Mouse (Mus musculus) liver, embryonic 11.5 days (tissue): ENCODE data around the gene Lalba. TPM values are rescaled to one million over a fixed set of nuclear protein-coding genes. Genes with fewer than 3 reads are reported as not detected.
"Not testable (repeated sequence)": the region's sequence is repeated elsewhere in the genome, so short reads cannot be mapped to it uniquely, and the experiment has no call there.

Experiments
- ATAC-seq: fragments of 200-750 bp; cut with Nextera tagmentation; replicated peaks from 2 replicates; pipeline ENCODE4 v1.8.0; 2017; ENCODE audit warnings: moderate number of reproducible peaks, mild to moderate bottlenecking, moderate TSS enrichment, moderate library complexity; ENCODE audit not compliant: low FRiP score
- DNase-seq: peaks from one replicate; pipeline ENCODE4 v3.0.0-alpha.2; 2017; ENCODE audit warnings: low spot score
- H3K27ac ChIP-seq: fragments of 300-500 bp; sonication (generic); 2 replicates; pipeline ENCODE4 v1.5.1; 2014; ENCODE audit warnings: mild to moderate bottlenecking, low read depth, low read length, control low read depth
- H3K27me3 ChIP-seq: fragments of 300-500 bp; sonication (generic); replicated peaks from 2 replicates; pipeline ENCODE4 v1.6.1; 2014; ENCODE audit warnings: low read length, mixed read lengths; ENCODE audit not compliant: control insufficient read depth, insufficient read depth
- H3K36me3 ChIP-seq: fragments of 300-500 bp; sonication (generic); 2 replicates; pipeline ENCODE4 v1.6.1; 2014; ENCODE audit warnings: mild to moderate bottlenecking, low read length, moderate library complexity, mixed read lengths; ENCODE audit not compliant: control insufficient read depth, insufficient read depth
- H3K4me1 ChIP-seq: fragments of 300-500 bp; sonication (generic); replicated peaks from 2 replicates; pipeline ENCODE4 v1.6.1; 2014; ENCODE audit warnings: low read length, mixed read lengths; ENCODE audit not compliant: control insufficient read depth, insufficient read depth
- H3K4me2 ChIP-seq: fragments of 300-500 bp; sonication (generic); 2 replicates; pipeline ENCODE4 v1.6.1; 2014; ENCODE audit warnings: mild to moderate bottlenecking, control low read depth, moderate library complexity
- H3K4me3 ChIP-seq: fragments of 300-500 bp; sonication (generic); 2 replicates; pipeline ENCODE4 v1.5.1; 2014; ENCODE audit warnings: low read depth, low read length, control low read depth
- H3K9ac ChIP-seq: fragments of 300-500 bp; sonication (generic); 2 replicates; pipeline ENCODE4 v1.6.1; 2014; ENCODE audit warnings: low read depth, low read length, control low read depth
- H3K9me3 ChIP-seq: fragments of 300-500 bp; sonication (generic); 2 replicates; pipeline ENCODE4 v1.6.1; 2016; ENCODE audit warnings: low read length, inconsistent platforms, mixed read lengths; ENCODE audit not compliant: control insufficient read depth
- WGBS: fragments of 180-500 bp; shearing (Covaris S2); extraction: QIAGEN DNeasy Blood & Tissue Kit; methylation state at CpG from one replicate; pipeline ENCODE4 v1.1.7; 2014; 5-methylcytosine and 5-hydroxymethylcytosine counted together
- polyA plus RNA-seq: library from polyadenylated mRNA; unstranded; fragments of >200 nt; fragmentation: Nextera tagmentation; extraction: Ambion mirVana; gene quantifications from 2 replicates; pipeline ENCODE4 v1.2.1, GENCODE M21; 2014

The Lalba gene
- polyA plus RNA-seq, 1 experiment from 2014 or later: not detected

GRCm38 (mm10) chr15:98514146-98514545, 31.6 kb upstream of the Lalba start:
- H3K9me3 ChIP-seq: no peaks in the 10 kb centered on the region
- no peak overlapping the region for H3K9ac ChIP-seq
- H3K4me2 ChIP-seq: no peak overlapping the region
- WGBS: 45% methylated on average over 8 of the region's 8 CpGs
- H3K36me3 ChIP-seq: peaks cover 8% of the 10 kb centered on the region; the same call in 1 of the 2 replicates
- no peak overlapping the region for H3K4me3 ChIP-seq
- no peaks in the 10 kb centered on the region for H3K27me3 ChIP-seq
- no peak for DNase-seq
- H3K4me1 ChIP-seq: peaks cover 6% of the 10 kb centered on the region; the same call in 1 of the 2 replicates
- no peak for ATAC-seq
- no peak overlapping the region for H3K27ac ChIP-seq

GRCm38 (mm10) chr15:98513676-98514075, 31.2 kb upstream of the Lalba start:
- not testable (repeated sequence) for H3K27ac ChIP-seq, H3K4me2 ChIP-seq, ATAC-seq, H3K36me3 ChIP-seq, H3K9me3 ChIP-seq, H3K4me3 ChIP-seq, H3K9ac ChIP-seq, H3K4me1 ChIP-seq, DNase-seq, H3K27me3 ChIP-seq
- WGBS: 59% methylated on average over 3 of the region's 3 CpGs

GRCm38 (mm10) chr15:98512799-98513321, 30.3 kb upstream of the Lalba start:
- H3K4me3 ChIP-seq: no peak overlapping the region
- no peaks in the 10 kb centered on the region for H3K27me3 ChIP-seq
- H3K27ac ChIP-seq: no peak overlapping the region
- no peak overlapping the region for H3K9ac ChIP-seq
- no peak overlapping the region for H3K4me2 ChIP-seq
- H3K4me1 ChIP-seq: peaks cover 6% of the 10 kb centered on the region; the same call in 1 of the 2 replicates
- DNase-seq: no peak
- peaks cover 4% of the 10 kb centered on the region; the same call in 1 of the 2 replicates for H3K36me3 ChIP-seq
- 60% methylated on average over 17 of the region's 17 CpGs for WGBS
- ATAC-seq: no peak
- H3K9me3 ChIP-seq: no peaks in the 10 kb centered on the region

GRCm38 (mm10) chr15:98512232-98512631, 29.7 kb upstream of the Lalba start:
- Histone ChIP-seq H3K4me3 (no peak overlapping the region), H3K27ac (no peak overlapping the region), H3K9ac (no peak overlapping the region), H3K4me2 (no peak overlapping the region), H3K27me3 (no peaks in the 10 kb centered on the region), H3K36me3 (no peaks in the 10 kb centered on the region), H3K9me3 (no peaks in the 10 kb centered on the region), H3K4me1 (peaks cover 6% of the 10 kb centered on the region; the same call in 1 of the 2 replicates)
- no peak for DNase-seq
- no peak for ATAC-seq
- WGBS: 48% methylated on average over 8 of the region's 8 CpGs

- no peak for ATAC-seq
- WGBS: 64% methylated on average over 13 of the region's 13 CpGs
These were observed 28.9 kb upstream of the Lalba start for GRCm38 (mm10) chr15:98511386-98511928.

GRCm38 (mm10) chr15:98510438-98511385, 28.2 kb upstream of the Lalba start:
- no peak overlapping the region; the same call in 1 of the 2 replicates for H3K27ac ChIP-seq

More at GRCm38 (mm10) chr15:98511386-98511928, 28.9 kb upstream of the Lalba start:
- Histone ChIP-seq H3K4me3 (no peak overlapping the region), H3K27me3 (no peaks in the 10 kb centered on the region), H3K4me2 (peak overlapping the region; percentile 65; the same call in 1 of the 2 replicates), H3K4me1 (peaks cover 6% of the 10 kb centered on the region; the same call in 1 of the 2 replicates), H3K9ac (no peak overlapping the region), H3K27ac (no peak overlapping the region; the same call in 1 of the 2 replicates), H3K36me3 (no peaks in the 10 kb centered on the region), H3K9me3 (no peaks in the 10 kb centered on the region)
- DNase-seq: no peak

GRCm38 (mm10) chr15:98509387-98509786, 26.9 kb upstream of the Lalba start:
- Histone ChIP-seq H3K27me3 (no peaks in the 10 kb centered on the region), H3K4me3 (no peak overlapping the region), H3K36me3 (no peaks in the 10 kb centered on the region), H3K4me1 (peaks cover 6% of the 10 kb centered on the region; the same call in 1 of the 2 replicates), H3K27ac (no peak overlapping the region), H3K9ac (no peak overlapping the region), H3K4me2 (no peak overlapping the region), H3K9me3 (no peaks in the 10 kb centered on the region)
- 45% methylated on average over 2 of the region's 2 CpGs for WGBS
- DNase-seq (no peak), ATAC-seq (no peak)

More at GRCm38 (mm10) chr15:98510438-98511385, 28.2 kb upstream of the Lalba start:
- H3K4me2 ChIP-seq: peak overlapping the region; percentile 65
- no peaks in the 10 kb centered on the region for H3K9me3 ChIP-seq
- no peaks in the 10 kb centered on the region for H3K36me3 ChIP-seq
- WGBS: 30% methylated on average over 25 of the region's 25 CpGs
- H3K9ac ChIP-seq: peak overlapping the region; percentile 30; the same call in 1 of the 2 replicates
- H3K4me1 ChIP-seq: peaks cover 6% of the 10 kb centered on the region; the same call in 1 of the 2 replicates
- no peaks in the 10 kb centered on the region for H3K27me3 ChIP-seq
- DNase-seq: peak; percentile 78
- no peak; the same call in 1 of the 2 replicates for ATAC-seq
- H3K4me3 ChIP-seq: peak overlapping the region; percentile 32

- 86% methylated on average over 6 of the region's 6 CpGs for WGBS
- ATAC-seq (no peak), DNase-seq (no peak)
- no peak overlapping the region for H3K4me3 ChIP-seq
- H3K9me3 ChIP-seq: no peaks in the 10 kb centered on the region
- no peak overlapping the region for H3K4me2 ChIP-seq
- H3K27me3 ChIP-seq: no peaks in the 10 kb centered on the region
- peaks cover 6% of the 10 kb centered on the region; the same call in 1 of the 2 replicates for H3K4me1 ChIP-seq
- H3K36me3 ChIP-seq: no peaks in the 10 kb centered on the region
- no peak overlapping the region for H3K9ac ChIP-seq
- no peak overlapping the region for H3K27ac ChIP-seq
These were observed 24.8 kb upstream of the Lalba start for GRCm38 (mm10) chr15:98507321-98507720.
